Mouse (Mus musculus) neural tube, embryonic 14.5 days (tissue): ENCODE measurements around the gene Eif5a2. TPM values are rescaled to one million over a fixed set of nuclear protein-coding genes. Genes with fewer than 3 reads are reported as not detected.

ENCODE experiments used
- ATAC-seq: fragments of 200-750 bp; cut with Nextera tagmentation; 2 replicates; pipeline ENCODE4 v1.8.0; 2017; ENCODE audit warnings: low read depth, mild to moderate bottlenecking, moderate TSS enrichment, moderate library complexity
- H3K27ac ChIP-seq: fragments of 300-500 bp; sonication (generic); 2 replicates; pipeline ENCODE4 v1.5.1; 2014; ENCODE audit warnings: low read depth, mild to moderate bottlenecking, control low read depth, low read length, moderate library complexity, mixed read lengths
- H3K27me3 ChIP-seq: fragments of 300-500 bp; sonication (generic); 2 replicates; pipeline ENCODE4 v1.6.1; 2014; ENCODE audit warnings: low read length; ENCODE audit not compliant: control insufficient read depth, insufficient read depth
- H3K36me3 ChIP-seq: fragments of 300-500 bp; sonication (generic); 2 replicates; pipeline ENCODE4 v1.6.1; 2014; ENCODE audit warnings: low read length, mixed read lengths; ENCODE audit not compliant: control insufficient read depth, insufficient read depth
- H3K4me1 ChIP-seq: fragments of 300-500 bp; sonication (generic); 2 replicates; pipeline ENCODE4 v1.6.1; 2014; ENCODE audit warnings: low read length; ENCODE audit not compliant: control insufficient read depth, insufficient read depth
- H3K4me2 ChIP-seq: fragments of 300-500 bp; sonication (generic); 2 replicates; pipeline ENCODE4 v1.6.1; 2014; ENCODE audit warnings: mild to moderate bottlenecking, low read depth, low read length, control low read depth
- H3K4me3 ChIP-seq: fragments of 300-500 bp; sonication (generic); 2 replicates; pipeline ENCODE4 v1.5.1; 2014; ENCODE audit warnings: low read depth, low read length, control low read depth, mixed read lengths
- H3K9ac ChIP-seq: fragments of 300-500 bp; sonication (generic); replicated peaks from 2 replicates; pipeline ENCODE4 v1.6.1; 2014; ENCODE audit warnings: low read depth, mild to moderate bottlenecking, control low read depth, low read length, mixed read lengths
- H3K9me3 ChIP-seq: fragments of 300-500 bp; sonication (generic); 2 replicates; pipeline ENCODE4 v1.6.1; 2016; ENCODE audit warnings: low read length; ENCODE audit not compliant: control insufficient read depth
- WGBS: fragments of 180-500 bp; shearing (Covaris S2); extraction: QIAGEN DNeasy Blood & Tissue Kit; methylation state at CpG from one replicate; pipeline ENCODE4 v1.1.7; 2014; 5-methylcytosine and 5-hydroxymethylcytosine counted together
- polyA plus RNA-seq: library from polyadenylated mRNA; unstranded; fragments of >200 nt; fragmentation: Nextera tagmentation; extraction: Ambion mirVana; gene quantifications from 2 replicates; pipeline ENCODE4 v1.2.1, GENCODE M21; 2014

Eif5a2 gene
- polyA plus RNA-seq, 1 experiment from 2014 or later: 13.6 TPM

DNA sequence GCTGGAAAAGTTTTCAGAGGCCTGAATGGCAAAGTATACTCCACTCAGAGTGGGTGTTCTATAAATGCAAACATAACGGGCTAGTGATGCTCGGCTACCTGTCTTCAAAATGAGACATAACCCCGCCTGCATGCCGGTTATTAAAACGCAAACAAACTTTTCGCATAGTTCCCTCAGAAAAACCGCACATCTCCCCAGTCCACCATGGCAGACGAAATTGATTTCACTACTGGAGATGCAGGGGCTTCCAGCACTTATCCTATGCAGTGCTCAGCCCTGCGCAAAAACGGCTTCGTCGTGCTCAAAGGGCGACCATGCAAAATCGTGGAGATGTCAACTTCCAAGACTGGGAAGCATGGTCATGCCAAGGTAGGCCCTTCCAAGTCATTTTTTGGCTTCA lies 772 bp downstream of the Eif5a2 start:
- 17% methylated on average over 14 of the region's 14 CpGs for WGBS
- Histone ChIP-seq H3K9ac (peak overlapping the region; percentile 66), H3K27ac (no peak overlapping the region), H3K9me3 (no peaks in the 10 kb centered on the region), H3K36me3 (no peaks in the 10 kb centered on the region), H3K4me2 (peak overlapping the region; percentile 97), H3K4me1 (no peaks in the 10 kb centered on the region), H3K4me3 (peak overlapping the region; percentile 77), H3K27me3 (no peaks in the 10 kb centered on the region)
- ATAC-seq: no peak

GRCm38 (mm10) chr3:28784176-28784575 lies 3.1 kb downstream of the Eif5a2 start:
- H3K27ac ChIP-seq: no peak overlapping the region
- WGBS: 81% methylated on average over 2 of the region's 2 CpGs

DNA sequence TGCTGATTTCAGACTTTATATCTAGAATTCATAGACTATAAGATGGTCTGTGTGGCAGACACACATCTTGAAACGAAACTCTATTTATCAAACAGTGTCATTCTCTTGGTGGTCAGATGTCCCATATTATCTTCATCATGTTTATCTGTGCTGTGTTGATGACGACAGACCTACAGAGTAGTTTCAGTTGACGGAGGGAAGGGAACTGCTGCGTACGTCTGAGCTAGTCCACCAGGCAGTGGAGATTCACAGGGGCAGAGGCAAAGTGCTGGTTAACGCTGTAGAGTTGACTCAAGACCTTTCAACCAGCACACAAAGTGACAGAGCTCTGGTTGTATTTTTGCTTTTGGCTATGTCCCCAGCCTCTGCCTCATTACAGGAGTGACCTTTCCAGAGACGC lies 13.8 kb downstream of the Eif5a2 start:
- ATAC-seq: no peak
- Histone ChIP-seq H3K4me3 (no peak overlapping the region), H3K36me3 (no peaks in the 10 kb centered on the region), H3K27me3 (no peaks in the 10 kb centered on the region), H3K9me3 (no peaks in the 10 kb centered on the region), H3K9ac (no peak overlapping the region), H3K27ac (no peak overlapping the region), H3K4me1 (no peaks in the 10 kb centered on the region), H3K4me2 (no peak overlapping the region)
- 92% methylated on average over 7 of the region's 7 CpGs for WGBS

More at GRCm38 (mm10) chr3:28784176-28784575, 3.1 kb downstream of the Eif5a2 start:
- no peak for ATAC-seq
- no peaks in the 10 kb centered on the region for H3K36me3 ChIP-seq
- no peaks in the 10 kb centered on the region for H3K27me3 ChIP-seq
- H3K9ac ChIP-seq: no peak overlapping the region
- no peak overlapping the region for H3K4me3 ChIP-seq
- H3K4me1 ChIP-seq: no peaks in the 10 kb centered on the region
- no peaks in the 10 kb centered on the region for H3K9me3 ChIP-seq
- H3K4me2 ChIP-seq: no peak overlapping the region

DNA sequence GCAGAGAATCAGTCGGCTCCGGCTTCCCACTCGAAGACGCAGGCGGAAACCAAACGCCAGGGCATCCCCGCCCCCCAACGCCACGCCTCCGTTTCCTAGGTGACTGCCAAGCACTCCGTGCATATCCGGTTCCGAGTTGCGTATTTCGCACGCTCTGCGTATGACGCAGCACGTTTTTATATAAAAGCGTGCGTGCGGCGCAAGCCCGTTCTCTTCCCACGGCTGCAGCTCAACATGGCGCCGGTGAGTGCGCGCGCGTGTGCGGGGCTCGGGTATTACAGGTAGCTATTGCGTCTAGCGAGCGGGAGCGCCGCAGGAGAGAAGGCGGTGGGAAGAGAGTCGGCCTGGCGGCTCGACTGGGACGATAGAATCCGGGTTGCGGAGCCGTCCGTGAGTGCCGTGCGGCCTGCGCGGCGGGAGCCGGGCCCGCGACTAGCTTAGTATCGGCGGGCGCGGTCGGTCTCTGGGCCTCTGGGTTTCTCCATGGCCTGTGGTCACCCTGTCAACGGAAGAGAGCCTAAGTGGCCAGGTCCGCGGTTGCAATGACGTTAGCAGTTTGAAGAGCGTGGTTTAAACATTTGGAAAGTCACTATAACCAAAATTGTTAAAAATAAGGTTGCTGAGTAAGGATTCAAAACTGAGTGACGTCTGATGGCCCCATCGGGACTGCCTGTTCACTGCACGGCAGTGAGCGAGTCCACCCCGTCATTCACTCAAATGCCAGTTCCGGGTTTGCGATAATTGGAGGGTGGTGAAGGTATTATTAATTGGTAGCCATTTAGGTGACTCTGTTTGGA lies 24.4 kb downstream of the Eif5a2 start, which contains the start of gene Rpl22l1:
Gene Rpl22l1, plus strand, starts transcription at position 136 of the 797 bp plus-strand sequence.
- Histone ChIP-seq H3K9ac (peak within 1 kb of the TSS; percentile 90), H3K27me3 (no peaks in the 10 kb centered on the region), H3K4me1 (peaks cover 9% of the 10 kb centered on the region), H3K27ac (peak within 1 kb of the TSS; percentile 88), H3K4me3 (peak within 1 kb of the TSS; percentile 82), H3K9me3 (no peaks in the 10 kb centered on the region), H3K4me2 (peak within 1 kb of the TSS; percentile 82), H3K36me3 (0 out of 2 replicates have a peak, but pooled peaks cover 4% of the 10 kb centered on the region)
- ATAC-seq: peak; percentile 100
- WGBS: under 1% methylated on average over 72 of the region's 72 CpGs

DNA sequence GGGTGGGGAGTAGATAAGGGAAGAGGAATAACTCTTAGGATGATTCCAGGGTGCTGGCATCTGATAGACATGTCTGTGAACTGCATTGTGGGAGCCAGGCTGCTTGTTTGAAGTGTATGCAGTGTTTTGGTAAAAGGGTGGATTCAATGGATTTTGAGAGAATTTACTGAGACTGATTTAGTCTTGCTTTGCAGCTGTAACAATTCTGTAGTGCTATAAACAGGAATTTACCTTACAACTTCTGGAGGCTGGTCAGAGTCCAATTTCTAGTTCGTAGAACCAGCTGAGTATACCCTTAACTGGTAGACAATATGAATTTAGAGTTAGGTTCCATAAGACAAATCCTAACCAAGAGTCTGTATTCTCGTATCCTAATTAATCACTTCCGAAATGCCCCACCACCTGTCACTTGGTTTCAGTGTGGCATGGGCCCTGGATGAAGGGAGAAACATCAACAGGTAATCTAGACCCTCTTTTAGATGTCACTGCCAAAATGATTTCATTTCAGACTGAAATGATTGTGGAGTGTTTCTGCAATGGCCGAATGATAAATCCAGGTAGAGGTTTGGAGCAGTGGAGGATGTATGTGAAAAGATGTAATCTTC lies 27.1 kb downstream of the Eif5a2 start:
- Histone ChIP-seq H3K4me3 (no peak overlapping the region), H3K4me1 (peaks cover 9% of the 10 kb centered on the region), H3K4me2 (no peak overlapping the region), H3K27ac (no peak overlapping the region), H3K9me3 (no peaks in the 10 kb centered on the region), H3K27me3 (no peaks in the 10 kb centered on the region), H3K36me3 (0 out of 2 replicates have a peak, but pooled peaks cover 4% of the 10 kb centered on the region), H3K9ac (no peak overlapping the region)
- ATAC-seq: no peak
- 93% methylated on average over 4 of the region's 4 CpGs for WGBS

- no peak for ATAC-seq
- Histone ChIP-seq H3K9ac (no peak overlapping the region), H3K36me3 (0 out of 2 replicates have a peak, but pooled peaks cover 4% of the 10 kb centered on the region), H3K4me2 (no peak overlapping the region), H3K9me3 (no peaks in the 10 kb centered on the region), H3K27ac (no peak overlapping the region), H3K27me3 (no peaks in the 10 kb centered on the region), H3K4me1 (peaks cover 5% of the 10 kb centered on the region), H3K4me3 (no peak overlapping the region)
- WGBS: 83% methylated on average over 4 of the region's 4 CpGs
These were observed 30.4 kb downstream of the Eif5a2 start for GRCm38 (mm10) chr3:28811441-28811840.

DNA sequence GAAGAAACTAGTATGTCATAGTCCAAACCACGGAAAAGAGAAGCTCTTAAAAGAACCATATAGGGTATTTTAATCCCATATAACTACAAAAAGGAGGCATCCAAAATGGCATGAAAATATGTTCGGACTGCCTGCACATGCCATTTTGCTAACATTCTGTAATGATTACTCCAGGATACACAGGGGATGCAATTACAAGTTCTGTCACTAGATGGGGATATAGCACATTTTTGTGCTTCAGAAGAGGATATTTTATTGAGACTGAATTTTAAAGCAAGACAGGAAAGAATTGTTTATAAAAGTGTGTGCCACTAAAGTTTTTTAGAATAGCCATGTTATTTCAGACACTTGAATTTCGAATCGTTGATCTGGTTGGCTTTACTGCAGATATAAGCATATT lies 33.3 kb downstream of the Eif5a2 start:
- H3K4me1 ChIP-seq: no peaks in the 10 kb centered on the region
- H3K27ac ChIP-seq: no peak overlapping the region
- no peak overlapping the region for H3K9ac ChIP-seq
- H3K4me3 ChIP-seq: no peak overlapping the region
- no peaks in the 10 kb centered on the region for H3K36me3 ChIP-seq
- peak; percentile 44; the same call in 1 of the 2 replicates for ATAC-seq
- no peak overlapping the region for H3K4me2 ChIP-seq
- no peaks in the 10 kb centered on the region for H3K9me3 ChIP-seq
- 14% methylated on average over 4 of the region's 4 CpGs for WGBS
- no peaks in the 10 kb centered on the region for H3K27me3 ChIP-seq

GRCm38 (mm10) chr3:28816010-28816540 lies 35.0 kb downstream of the Eif5a2 start:
- ATAC-seq: no peak
- Histone ChIP-seq H3K4me3 (no peak overlapping the region), H3K4me2 (no peak overlapping the region), H3K9ac (no peak overlapping the region), H3K27me3 (no peaks in the 10 kb centered on the region), H3K9me3 (no peaks in the 10 kb centered on the region), H3K27ac (no peak overlapping the region), H3K4me1 (no peaks in the 10 kb centered on the region), H3K36me3 (no peaks in the 10 kb centered on the region)
- 89% methylated on average over 4 of the region's 4 CpGs for WGBS

- Histone ChIP-seq H3K4me3 (no peak overlapping the region), H3K4me1 (no peaks in the 10 kb centered on the region), H3K36me3 (no peaks in the 10 kb centered on the region), H3K4me2 (no peak overlapping the region), H3K27me3 (no peaks in the 10 kb centered on the region), H3K9ac (no peak overlapping the region), H3K27ac (no peak overlapping the region), H3K9me3 (no peaks in the 10 kb centered on the region)
- WGBS: 96% methylated on average over 1 of the region's 1 CpGs
- no peak for ATAC-seq
These were observed 45.2 kb downstream of the Eif5a2 start for GRCm38 (mm10) chr3:28826272-28826671.
